Mouse (Mus musculus) spleen, adult 2 months (tissue): Measurements from ENCODE around the gene Arhgap30. TPM values are rescaled to one million over a fixed set of nuclear protein-coding genes. Genes with fewer than 3 reads are reported as not detected.

Experiments
- DNase-seq, 2 experiments: peaks; one replicate each; pipeline versions ENCODE4 v3.0.0 to v3.0.0-alpha.2; 2012 to 2021; ENCODE audit warnings: low spot score in 2 of 2, low read depth in 1 of 2
- H3K27ac ChIP-seq: fragments of 200-500 bp; 2 replicates; pipeline ENCODE4 v1.5.1; 2012; ENCODE audit warnings: low read length, inconsistent platforms; ENCODE audit not compliant: insufficient read depth
- H3K27me3 ChIP-seq: fragments of 200-500 bp; 2 replicates; pipeline ENCODE4 v1.6.1; 2012; ENCODE audit warnings: mild to moderate bottlenecking, moderate library complexity, low read length, inconsistent platforms; ENCODE audit not compliant: control insufficient read depth, insufficient read depth
- H3K36me3 ChIP-seq: fragments of 200-500 bp; 2 replicates; pipeline ENCODE4 v1.6.1; 2012; ENCODE audit warnings: mild to moderate bottlenecking, low read length, inconsistent platforms; ENCODE audit not compliant: control insufficient read depth, insufficient read depth
- H3K4me1 ChIP-seq: fragments of 200-500 bp; 2 replicates; pipeline ENCODE4 v1.6.1; 2011; ENCODE audit warnings: inconsistent platforms; ENCODE audit not compliant: control insufficient read depth, insufficient read depth, insufficient read length
- H3K4me3 ChIP-seq: fragments of 200-500 bp; 2 replicates; pipeline ENCODE4 v1.5.1; 2011; ENCODE audit warnings: mild to moderate bottlenecking, inconsistent platforms; ENCODE audit not compliant: insufficient read depth, insufficient read length; ENCODE audit errors: extremely low read depth
- CTCF ChIP-seq: fragments of 200-500 bp; IDR thresholded peaks from 2 replicates; pipeline ENCODE4 v1.5.1; 2011; ENCODE audit warnings: mild to moderate bottlenecking, inconsistent platforms; ENCODE audit not compliant: insufficient read depth, insufficient read length, insufficient replicate concordance; ENCODE audit errors: extremely low read depth
- POLR2A ChIP-seq: fragments of 200-500 bp; IDR thresholded peaks from 2 replicates; pipeline ENCODE4 v1.6.1; 2011; ENCODE audit warnings: low read depth, low read length, inconsistent platforms
- WGBS: fragments of 180-500 bp; shearing (Covaris S2); methylation state at CpG from one replicate; pipeline ENCODE4 v1.1.7; 2018; 5-methylcytosine and 5-hydroxymethylcytosine counted together
- polyA plus RNA-seq: library from polyadenylated mRNA; depleted of rRNA; stranded (reverse); fragments of >200 nt; gene quantifications from 2 replicates; pipeline ENCODE4 v1.2.3, GENCODE M21; 2012

The Arhgap30 gene
- polyA plus RNA-seq, 1 experiment, result 79.5 TPM

GRCm38 (mm10) chr1:171411492-171411941 lies 22.8 kb downstream of the Arhgap30 start:
- Histone ChIP-seq H3K4me1 (peaks cover 12% of the 10 kb centered on the region; the same call in 1 of the 2 replicates), H3K27ac (peak overlapping the region; percentile 97), H3K36me3 (peaks cover 31% of the 10 kb centered on the region), H3K27me3 (no peaks in the 10 kb centered on the region), H3K4me3 (peak overlapping the region; percentile 100)
- no peak for DNase-seq
- under 1% methylated on average over 39 of the region's 39 CpGs for WGBS
- TF ChIP-seq CTCF (no peak), POLR2A (no peak)

GRCm38 (mm10) chr1:171412001-171412441 lies 23.3 kb downstream of the Arhgap30 start:
- TF ChIP-seq CTCF (no peak), POLR2A (peak; percentile 21; the same call in 1 of the 2 replicates)
- H3K4me1 ChIP-seq, result peaks cover 12% of the 10 kb centered on the region; the same call in 1 of the 2 replicates
- H3K36me3 ChIP-seq, result peaks cover 35% of the 10 kb centered on the region
- no peaks in the 10 kb centered on the region for H3K27me3 ChIP-seq
- H3K4me3 ChIP-seq, result peak overlapping the region; percentile 100
- WGBS, result under 1% methylated on average over 20 of the region's 20 CpGs
- H3K27ac ChIP-seq, result peak overlapping the region; percentile 97
- DNase-seq, result peak in 1 of 2 experiments; percentile 48

- DNase-seq, result no peak
- Histone ChIP-seq H3K4me3 (peak overlapping the region; percentile 100), H3K36me3 (peaks cover 35% of the 10 kb centered on the region), H3K27ac (peak overlapping the region; percentile 77; the same call in 1 of the 2 replicates), H3K27me3 (no peaks in the 10 kb centered on the region), H3K4me1 (peaks cover 12% of the 10 kb centered on the region; the same call in 1 of the 2 replicates)
- TF ChIP-seq CTCF, result no peak
- no peak for TF ChIP-seq POLR2A
- WGBS, result 49% methylated on average over 3 of the region's 3 CpGs
Observed at GRCm38 (mm10) chr1:171412446-171412845, 23.7 kb downstream of the Arhgap30 start.

- H3K27ac ChIP-seq, result no peak overlapping the region
- H3K36me3 ChIP-seq, result peaks cover 36% of the 10 kb centered on the region
- no peak for DNase-seq
- H3K4me1 ChIP-seq, result peaks cover 12% of the 10 kb centered on the region; the same call in 1 of the 2 replicates
- 87% methylated on average over 8 of the region's 8 CpGs for WGBS
- TF ChIP-seq CTCF (no peak), POLR2A (no peak)
- no peak overlapping the region for H3K4me3 ChIP-seq
- H3K27me3 ChIP-seq, result no peaks in the 10 kb centered on the region
Observed at GRCm38 (mm10) chr1:171413608-171414007, 24.9 kb downstream of the Arhgap30 start.

- Histone ChIP-seq H3K4me3 (no peak within 1 kb of the TSS), H3K27ac (no peak within 1 kb of the TSS)
- DNase-seq, result no peak
Observed at GRCm38 (mm10) chr1:171418660-171419059, 29.9 kb downstream of the Arhgap30 start, which contains the start of gene Tstd1. Tstd1 (plus strand) TSS chr1:171418872.

GRCm38 (mm10) chr1:171419291-171419882 lies 30.6 kb downstream of the Arhgap30 start:
- H3K27ac ChIP-seq, result no peak overlapping the region
- H3K4me3 ChIP-seq, result no peak overlapping the region
- no peaks in the 10 kb centered on the region for H3K27me3 ChIP-seq
- DNase-seq, result no peak
- no peaks in the 10 kb centered on the region for H3K4me1 ChIP-seq
- WGBS, result 95% methylated on average over 12 of the region's 12 CpGs
- peaks cover 47% of the 10 kb centered on the region for H3K36me3 ChIP-seq
- TF ChIP-seq POLR2A (no peak), CTCF (no peak)

More at GRCm38 (mm10) chr1:171418660-171419059, 29.9 kb downstream of the Arhgap30 start, which contains the start of gene Tstd1:
- peaks cover 4% of the 10 kb centered on the region; the same call in 1 of the 2 replicates for H3K4me1 ChIP-seq
- TF ChIP-seq CTCF, result no peak
- TF ChIP-seq POLR2A, result no peak
- 94% methylated on average over 5 of the region's 5 CpGs for WGBS
- peaks cover 49% of the 10 kb centered on the region for H3K36me3 ChIP-seq
- H3K27me3 ChIP-seq, result no peaks in the 10 kb centered on the region

GRCm38 (mm10) chr1:171419905-171420304 lies 31.2 kb downstream of the Arhgap30 start:
- Histone ChIP-seq H3K4me1 (no peaks in the 10 kb centered on the region), H3K27ac (no peak overlapping the region), H3K36me3 (peaks cover 47% of the 10 kb centered on the region), H3K4me3 (no peak overlapping the region), H3K27me3 (no peaks in the 10 kb centered on the region)
- no peak for DNase-seq
- WGBS, result 97% methylated on average over 5 of the region's 5 CpGs
- TF ChIP-seq CTCF (no peak), POLR2A (no peak)
